18 mouse cellular contexts compared by ENCODE assay signal in genomic region chr15:80316966-80317634, GRCm38 (mm10). TPM values are rescaled to one million over a fixed set of nuclear protein-coding genes. Genes with fewer than 3 reads are reported as not detected.
DNase-seq lines count a peak whose midpoint lies in the region; ATAC-seq lines count a peak whose summit lies in the region.
"Had no signal": no experiment of that assay in that cellular context is flagged by ENCODE, and none has a peak within 500 bp of the region (broad histone marks: within the 10 kb centered on the region; RNA-seq: fewer than 3 reads in every experiment).

No protein-coding gene starts in this region.

- no peaks in the 10 kb centered on the region for H3K36me3 ChIP-seq in midbrain, embryonic 16.5 days (ENCODE audit: control insufficient read depth, insufficient read depth, low read length)
- H3K36me3 ChIP-seq: embryonic facial prominence, embryonic 13.5 days; midbrain, embryonic 15.5 days had no signal

- no peak overlapping the region for H3K4me3 ChIP-seq in midbrain, embryonic 16.5 days (ENCODE audit: low read depth, low read length)
- H3K4me3 ChIP-seq: embryonic facial prominence, embryonic 13.5 days; heart, adult 2 months; midbrain, embryonic 15.5 days had no signal

- ATAC-seq in midbrain, embryonic 16.5 days = no peak
- ATAC-seq: forebrain, embryonic 16.5 days; midbrain, embryonic 15.5 days had no signal

- no peaks in the 10 kb centered on the region for H3K27me3 ChIP-seq in midbrain, embryonic 16.5 days (ENCODE audit: control insufficient read depth, insufficient read depth, low read depth, low read length)
- H3K27me3 ChIP-seq: embryonic facial prominence, embryonic 13.5 days; midbrain, embryonic 15.5 days had no signal

- H3K9me3 ChIP-seq in midbrain, embryonic 16.5 days (replicated peaks; ENCODE audit: control insufficient read depth, low read length, poor library complexity, severe bottlenecking) = no peaks in the 10 kb centered on the region
- H3K9me3 ChIP-seq: embryonic facial prominence, embryonic 13.5 days; midbrain, embryonic 15.5 days had no signal

- H3K4me1 ChIP-seq in midbrain, embryonic 16.5 days (ENCODE audit: control insufficient read depth, insufficient read depth, low read length) = peaks cover 24% of the 10 kb centered on the region

- no peak overlapping the region for H3K4me2 ChIP-seq in midbrain, embryonic 16.5 days (ENCODE audit: low read length)
- H3K4me2 ChIP-seq: embryonic facial prominence, embryonic 13.5 days; midbrain, embryonic 15.5 days had no signal

- peak; percentile 18 to 39 for DNase-seq in heart, adult 9 months (ENCODE audit: low spot score in 2 of 2)
- DNase-seq in heart, postnatal 25 days (ENCODE audit: low spot score) = no peak
- peak; percentile 62 for DNase-seq in adrenal gland, adult 2 months
- peak; percentile 84 to 85 for DNase-seq in cerebellum, adult 18-20 months
- peak; percentile 17 to 53 for DNase-seq in heart, postnatal 14 days
- no peak for DNase-seq in thymus, postnatal 4 days
- no peak for DNase-seq in embryo, embryonic 11 days
- DNase-seq: kidney, postnatal 14 days; liver; right cerebral cortex, postnatal 25 days; thymus, postnatal 25 days had no signal

- H3K27ac ChIP-seq in midbrain, embryonic 16.5 days (ENCODE audit: low read length) = no peak overlapping the region
- H3K27ac ChIP-seq: embryonic facial prominence, embryonic 13.5 days; heart, adult 2 months; midbrain, embryonic 15.5 days had no signal

- 82% methylated on average over 6 of the region's 6 CpGs for WGBS in midbrain, embryonic 16.5 days

- intact Hi-C loops in heart, postnatal 25 days (cut with DNase I) = no loop called here
- intact Hi-C loops in heart, postnatal 14 days (cut with DNase I) = no loop called here

- H3K9ac ChIP-seq in midbrain, embryonic 16.5 days (ENCODE audit: low read depth, low read length) = no peak overlapping the region
- H3K9ac ChIP-seq: embryonic facial prominence, embryonic 13.5 days; midbrain, embryonic 15.5 days had no signal

RNA-seq across cellular contexts. Expression of gene Cacna1i, which starts 30.1 kb away (rescaled TPM):
- total RNA-seq in heart, postnatal 25 days (2021) = under 1 TPM in 1 of 2 experiments, not detected in 1; 0.36 TPM
- 1 to 10 TPM in 1 of 2 experiments, under 1 TPM in 1; 0.46 to 1.1 TPM for total RNA-seq in adrenal gland, adult 2 months (2021)
- 0.81 and 0.85 TPM in 2 replicates for polyA plus RNA-seq in adrenal gland, adult 2 months (2012; rRNA removed)
- total RNA-seq in heart, postnatal 14 days (2021) = under 1 TPM in 1 of 2 experiments, not detected in 1; 0.10 TPM
- polyA plus RNA-seq in midbrain, embryonic 16.5 days (2015; fragmentation: Nextera tagmentation; extraction: Ambion mirVana) = 1.0 and 1.4 TPM in 2 replicates
- polyA plus RNA-seq: embryonic facial prominence, embryonic 13.5 days; lung, embryonic 16.5 days; stomach, embryonic 14.5 days had no signal

RNA-seq across cellular contexts. Expression of gene Rps19bp1, which starts 53.0 kb away (rescaled TPM):
- 10 to 100 TPM; 15.5 to 15.9 TPM for total RNA-seq in heart, postnatal 25 days (2021)
- total RNA-seq in adrenal gland, adult 2 months (2021) = 10 to 100 TPM; 41.8 to 45.8 TPM
- polyA plus RNA-seq in adrenal gland, adult 2 months (2012; rRNA removed) = 20.0 and 21.3 TPM in 2 replicates
- total RNA-seq in heart, postnatal 14 days (2021) = 10 to 100 TPM; 17.8 to 18.8 TPM
- 74.9 and 79.6 TPM in 2 replicates for polyA plus RNA-seq in midbrain, embryonic 16.5 days (2015; fragmentation: Nextera tagmentation; extraction: Ambion mirVana)

Comparison
In these comparisons a context has a peak if more than half of its experiments do, and no peak if none do; other contexts are left out.
1. DNase-seq: peak in heart, adult 9 months (2 of 2), adrenal gland, adult 2 months (single experiment), cerebellum, adult 18-20 months (2 of 2) and heart, postnatal 14 days (2 of 2); none in heart, postnatal 25 days (single experiment), thymus, postnatal 4 days (single experiment) and embryo, embryonic 11 days (single experiment).